Mouse (Mus musculus): ENCODE data around the gene Ints5. TPM values are rescaled to one million over a fixed set of nuclear protein-coding genes. Genes with fewer than 3 reads are reported as not detected.

The Ints5 gene
- polyA plus RNA-seq, 1 experiment from 2014 or later = 30.5 TPM

Small RNA genes within 50 kb of the gene (microRNA-seq; reads per million reads assigned to microRNA genes)
- not detected for gene Mir5136 (ENCODE audit: borderline number of aligned reads)

Other genes with a start within 250 kb of the Ints5 start
- gene Chrm1, start 229.2 kb upstream of the Ints5 start, polyA plus RNA-seq (2014; fragmentation: Nextera tagmentation; extraction: Ambion mirVana) = 0.06 and 0.08 TPM in 2 replicates
- gene Slc3a2, start 169.6 kb upstream of the Ints5 start, polyA plus RNA-seq (2014; fragmentation: Nextera tagmentation; extraction: Ambion mirVana) = 120 and 125 TPM in 2 replicates
- gene Wdr74, start 157.2 kb upstream of the Ints5 start, polyA plus RNA-seq (2014; fragmentation: Nextera tagmentation; extraction: Ambion mirVana) = 91.0 and 92.3 TPM in 2 replicates
- 1.1 and 1.8 TPM in 2 replicates for gene 1700092M07Rik, start 152.3 kb upstream of the Ints5 start, polyA plus RNA-seq (2014; fragmentation: Nextera tagmentation; extraction: Ambion mirVana)
- 107 and 110 TPM in 2 replicates for gene Stx5a, start 151.6 kb upstream of the Ints5 start, polyA plus RNA-seq (2014; fragmentation: Nextera tagmentation; extraction: Ambion mirVana)
- gene Nxf1, start 135.9 kb upstream of the Ints5 start, polyA plus RNA-seq (2014; fragmentation: Nextera tagmentation; extraction: Ambion mirVana) = 230 and 238 TPM in 2 replicates
- gene Tmem223, start 122.0 kb upstream of the Ints5 start, polyA plus RNA-seq (2014; fragmentation: Nextera tagmentation; extraction: Ambion mirVana) = 191 and 197 TPM in 2 replicates
- 44.8 and 51.2 TPM in 2 replicates for gene Tmem179b, start 118.5 kb upstream of the Ints5 start, polyA plus RNA-seq (2014; fragmentation: Nextera tagmentation; extraction: Ambion mirVana)
- gene Taf6l, start 106.6 kb upstream of the Ints5 start, polyA plus RNA-seq (2014; fragmentation: Nextera tagmentation; extraction: Ambion mirVana) = 19.0 and 19.9 TPM in 2 replicates
- 199 and 202 TPM in 2 replicates for gene Polr2g, start 94.4 kb upstream of the Ints5 start, polyA plus RNA-seq (2014; fragmentation: Nextera tagmentation; extraction: Ambion mirVana)
- 6.0 and 8.0 TPM in 2 replicates for gene Zbtb3, start 90.5 kb upstream of the Ints5 start, polyA plus RNA-seq (2014; fragmentation: Nextera tagmentation; extraction: Ambion mirVana)
- 63.0 and 68.7 TPM in 2 replicates for gene Ttc9c, start 73.7 kb upstream of the Ints5 start, polyA plus RNA-seq (2014; fragmentation: Nextera tagmentation; extraction: Ambion mirVana)
- gene Hnrnpul2, start 73.0 kb upstream of the Ints5 start, polyA plus RNA-seq (2014; fragmentation: Nextera tagmentation; extraction: Ambion mirVana) = 6.7 and 6.8 TPM in 2 replicates
- not detected in 2 replicates for gene AC129217.1, start 63.2 kb upstream of the Ints5 start, polyA plus RNA-seq (2014; fragmentation: Nextera tagmentation; extraction: Ambion mirVana)
- 29.9 and 39.1 TPM in 2 replicates for gene Bscl2, start 55.5 kb upstream of the Ints5 start, polyA plus RNA-seq (2014; fragmentation: Nextera tagmentation; extraction: Ambion mirVana)
- gene Gng3, start 53.8 kb upstream of the Ints5 start, polyA plus RNA-seq (2014; fragmentation: Nextera tagmentation; extraction: Ambion mirVana) = 39.8 and 44.8 TPM in 2 replicates
- 0.10 and 0.49 TPM in 2 replicates for gene Lrrn4cl, start 42.2 kb upstream of the Ints5 start, polyA plus RNA-seq (2014; fragmentation: Nextera tagmentation; extraction: Ambion mirVana)
- gene Ubxn1, start 21.5 kb upstream of the Ints5 start, polyA plus RNA-seq (2014; fragmentation: Nextera tagmentation; extraction: Ambion mirVana) = 184 and 189 TPM in 2 replicates
- gene Uqcc3, start 12.1 kb upstream of the Ints5 start, polyA plus RNA-seq (2014; fragmentation: Nextera tagmentation; extraction: Ambion mirVana) = 56.1 and 62.0 TPM in 2 replicates
- 116 and 122 TPM in 2 replicates for gene Lbhd1, start 9.3 kb upstream of the Ints5 start, polyA plus RNA-seq (2014; fragmentation: Nextera tagmentation; extraction: Ambion mirVana)
- not detected in 2 replicates for gene Gm49403, start 9.1 kb upstream of the Ints5 start, polyA plus RNA-seq (2014; fragmentation: Nextera tagmentation; extraction: Ambion mirVana)
- 111 and 126 TPM in 2 replicates for gene 1810009A15Rik, start 4.2 kb upstream of the Ints5 start, polyA plus RNA-seq (2014; fragmentation: Nextera tagmentation; extraction: Ambion mirVana)
- 0.34 TPM in 1 of 2 replicates, not detected in the other for gene Gm49416, start 4.1 kb upstream of the Ints5 start, polyA plus RNA-seq (2014; fragmentation: Nextera tagmentation; extraction: Ambion mirVana)
- 97.4 and 114 TPM in 2 replicates for gene Ganab, start 5.1 kb downstream of the Ints5 start, polyA plus RNA-seq (2014; fragmentation: Nextera tagmentation; extraction: Ambion mirVana)
- gene B3gat3, start 27.4 kb downstream of the Ints5 start, polyA plus RNA-seq (2014; fragmentation: Nextera tagmentation; extraction: Ambion mirVana) = 32.0 and 32.8 TPM in 2 replicates
- gene Rom1, start 36.4 kb downstream of the Ints5 start, polyA plus RNA-seq (2014; fragmentation: Nextera tagmentation; extraction: Ambion mirVana) = 0.72 and 0.81 TPM in 2 replicates
- gene Eml3, start 36.5 kb downstream of the Ints5 start, polyA plus RNA-seq (2014; fragmentation: Nextera tagmentation; extraction: Ambion mirVana) = 8.4 and 9.0 TPM in 2 replicates
- 57.5 and 57.6 TPM in 2 replicates for gene Mta2, start 48.9 kb downstream of the Ints5 start, polyA plus RNA-seq (2014; fragmentation: Nextera tagmentation; extraction: Ambion mirVana)
- gene Tut1, start 60.8 kb downstream of the Ints5 start, polyA plus RNA-seq (2014; fragmentation: Nextera tagmentation; extraction: Ambion mirVana) = 25.5 and 28.0 TPM in 2 replicates
- 535 and 538 TPM in 2 replicates for gene Eef1g, start 74.0 kb downstream of the Ints5 start, polyA plus RNA-seq (2014; fragmentation: Nextera tagmentation; extraction: Ambion mirVana)
- 10.6 and 11.5 TPM in 2 replicates for gene Ahnak, start 96.3 kb downstream of the Ints5 start, polyA plus RNA-seq (2014; fragmentation: Nextera tagmentation; extraction: Ambion mirVana)
- gene Scgb1a1, start 195.0 kb downstream of the Ints5 start, polyA plus RNA-seq (2014; fragmentation: Nextera tagmentation; extraction: Ambion mirVana) = not detected in 2 replicates
- gene Asrgl1, start 242.6 kb downstream of the Ints5 start, polyA plus RNA-seq (2014; fragmentation: Nextera tagmentation; extraction: Ambion mirVana) = 15.4 and 18.3 TPM in 2 replicates

All from embryonic facial prominence, embryonic 11.5 days (tissue).